Mouse (Mus musculus) olfactory bulb, adult 2 months (tissue): ENCODE data around the gene Kcng3. TPM values are rescaled to one million over a fixed set of nuclear protein-coding genes. Genes with fewer than 3 reads are reported as not detected.

Experiments
- H3K27ac ChIP-seq: fragments of 200-500 bp; 2 replicates; pipeline ENCODE4 v1.5.1; 2012; ENCODE audit warnings: low read depth, low read length; ENCODE audit not compliant: insufficient read depth
- H3K4me1 ChIP-seq: fragments of 200-500 bp; 2 replicates; pipeline ENCODE4 v1.6.1; 2012; ENCODE audit warnings: low read length; ENCODE audit not compliant: control insufficient read depth, insufficient read depth
- H3K4me3 ChIP-seq: fragments of 200-500 bp; 2 replicates; pipeline ENCODE4 v1.5.1; 2012; ENCODE audit warnings: mild to moderate bottlenecking, low read depth, low read length, moderate library complexity; ENCODE audit not compliant: insufficient read depth
- CTCF ChIP-seq: fragments of 200-500 bp; IDR thresholded peaks from 2 replicates; pipeline ENCODE4 v1.5.1; 2012; ENCODE audit warnings: low read depth, mild to moderate bottlenecking, low read length, moderate library complexity; ENCODE audit not compliant: insufficient read depth
- POLR2A ChIP-seq: fragments of 200-500 bp; IDR thresholded peaks from 2 replicates; pipeline ENCODE4 v1.6.1; 2012; ENCODE audit warnings: mild to moderate bottlenecking, low read depth, low read length, moderate library complexity; ENCODE audit not compliant: insufficient read depth
- WGBS: fragments of 180-500 bp; shearing (Covaris S2); methylation state at CpG from one replicate; pipeline ENCODE4 v1.1.7; 2018; 5-methylcytosine and 5-hydroxymethylcytosine counted together
- polyA plus RNA-seq: library from polyadenylated mRNA; stranded (reverse); fragments of >200 nt; gene quantifications from 2 replicates; pipeline ENCODE4 v1.2.4, GENCODE M21; 2012; ENCODE audit warnings: low replicate concordance; ENCODE audit not compliant: missing spikeins, insufficient read depth, insufficient read length

The Kcng3 gene
- polyA plus RNA-seq, 1 experiment = not detected

DNA sequence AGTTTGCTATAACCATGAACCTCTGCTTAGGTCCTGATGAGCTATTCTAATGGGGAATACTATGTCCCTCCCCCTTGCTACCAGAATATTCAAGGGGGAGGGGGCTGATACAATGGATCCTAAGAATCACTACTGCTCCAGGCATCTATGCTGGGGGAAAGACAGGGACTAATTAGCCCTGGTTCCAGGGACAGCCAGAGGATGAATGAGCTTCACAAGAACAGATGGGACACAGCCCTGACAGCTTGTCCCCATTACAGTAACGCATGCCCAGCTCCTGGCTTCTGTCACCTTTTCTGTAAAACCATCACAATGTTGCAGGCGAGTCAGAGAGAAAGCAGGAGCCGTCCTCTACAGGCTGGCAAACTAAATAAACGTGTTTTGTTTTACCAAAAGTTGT lies 66.2 kb downstream of the Kcng3 start:
- TF ChIP-seq CTCF (no peak), POLR2A (no peak)
- no peak overlapping the region for H3K27ac ChIP-seq
- H3K4me3 ChIP-seq = no peak overlapping the region

DNA sequence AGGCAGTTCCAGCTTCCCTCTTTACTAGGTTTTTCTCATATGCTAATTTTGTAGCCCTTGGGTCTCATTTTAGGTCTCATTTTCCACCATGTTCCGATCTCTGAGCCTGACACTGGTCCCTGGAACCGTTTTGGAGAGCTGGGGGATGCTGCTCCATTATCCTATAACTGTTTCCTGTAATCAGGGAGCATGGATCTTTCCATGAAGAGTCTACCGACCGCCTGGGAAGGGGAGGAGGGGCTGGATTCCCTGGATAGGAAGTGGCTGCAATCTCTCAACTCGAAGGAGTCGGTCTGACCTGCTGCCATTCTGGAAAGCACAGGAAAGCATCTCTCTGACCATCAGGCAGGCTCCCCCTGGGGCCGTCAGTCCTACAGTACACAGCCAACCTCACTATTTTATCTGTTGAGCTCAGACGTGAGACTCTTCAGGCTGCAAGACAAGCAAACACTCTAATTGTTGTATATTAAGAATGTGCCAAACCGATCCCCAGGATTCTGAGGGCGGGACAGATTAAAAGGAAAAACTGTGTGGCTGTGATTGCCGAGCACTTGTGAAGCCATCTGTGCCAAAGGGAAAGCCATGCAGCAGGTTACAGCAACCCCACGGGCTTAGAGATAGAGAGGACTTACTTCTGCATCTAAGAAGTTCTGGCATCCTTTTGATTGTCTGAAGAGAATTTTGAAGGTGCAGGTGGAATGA lies 67.4 kb downstream of the Kcng3 start:
- 57% methylated on average over 12 of the region's 12 CpGs for WGBS
- Histone ChIP-seq H3K27ac (no peak overlapping the region), H3K4me1 (peaks cover 4% of the 10 kb centered on the region; the same call in 1 of the 2 replicates), H3K4me3 (no peak overlapping the region)
- TF ChIP-seq CTCF (no peak), POLR2A (no peak)

More for the DNA sequence above, 66.2 kb downstream of the Kcng3 start:
- WGBS = 67% methylated on average over 4 of the region's 4 CpGs
- H3K4me1 ChIP-seq = peaks cover 4% of the 10 kb centered on the region; the same call in 1 of the 2 replicates

DNA sequence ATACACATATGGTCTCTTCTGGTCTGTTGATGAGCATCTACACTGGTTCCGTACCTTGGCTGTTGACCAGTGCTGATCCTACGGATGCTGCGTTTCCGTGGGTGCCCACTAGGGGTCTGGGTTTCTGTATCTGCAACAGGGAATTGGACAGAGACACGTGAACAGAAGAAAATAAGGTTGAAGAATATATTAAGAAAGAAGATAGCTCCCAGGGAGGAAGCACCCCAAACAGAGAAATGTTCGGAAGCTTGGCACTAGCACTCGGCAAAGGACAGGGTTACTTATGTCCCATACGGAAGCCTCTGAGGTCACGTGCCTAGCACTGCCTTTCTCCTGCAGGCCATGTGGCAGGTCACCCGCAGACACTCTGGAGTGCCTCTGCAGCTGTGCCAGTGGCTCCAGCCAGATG lies 68.0 kb downstream of the Kcng3 start:
- no peak overlapping the region for H3K4me3 ChIP-seq
- peaks cover 4% of the 10 kb centered on the region; the same call in 1 of the 2 replicates for H3K4me1 ChIP-seq
- H3K27ac ChIP-seq = no peak overlapping the region
- 52% methylated on average over 10 of the region's 10 CpGs for WGBS
- no peak for TF ChIP-seq CTCF
- TF ChIP-seq POLR2A = no peak

DNA sequence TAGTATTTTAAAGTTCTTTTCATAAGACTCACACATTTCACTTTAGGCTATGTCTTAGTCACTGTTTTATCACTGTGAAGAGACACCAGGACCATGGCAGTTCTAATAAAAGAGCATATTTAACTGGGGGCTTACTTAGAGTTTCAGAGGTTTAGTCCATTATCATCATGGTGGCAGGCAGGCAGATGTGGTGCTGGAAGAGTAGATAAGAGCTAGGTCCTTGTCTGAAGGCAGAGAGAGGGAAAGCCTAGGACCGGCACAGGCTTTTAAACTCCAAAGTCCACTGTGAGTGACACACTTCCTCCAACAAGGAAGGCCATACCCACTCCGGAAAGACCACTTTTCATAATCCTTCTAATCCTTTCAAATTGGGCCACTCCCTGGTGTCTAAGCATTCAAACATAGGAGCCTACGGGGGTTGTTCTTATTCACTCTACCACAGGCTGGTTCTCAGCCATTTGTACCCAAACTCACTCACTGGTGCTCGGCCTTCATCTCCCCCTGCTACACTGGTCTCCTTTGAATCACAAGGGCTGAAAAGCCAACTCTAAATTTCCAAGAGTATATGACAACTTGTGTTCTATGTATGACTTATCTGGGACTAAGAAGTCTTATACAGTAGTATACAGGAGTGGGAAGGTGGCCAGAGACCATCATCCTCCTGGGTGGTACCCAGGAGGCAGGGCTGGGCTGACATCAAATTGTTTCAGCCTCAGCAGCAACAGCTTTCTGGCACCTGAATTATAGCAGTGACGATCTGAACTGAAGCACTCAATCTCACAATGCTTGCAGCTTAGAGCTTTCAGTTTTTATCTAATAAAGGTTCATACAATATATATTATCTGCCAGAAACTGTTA lies 69.3 kb downstream of the Kcng3 start:
- no peak for TF ChIP-seq CTCF
- no peak for TF ChIP-seq POLR2A
- no peak overlapping the region for H3K4me3 ChIP-seq
- 93% methylated on average over 5 of the region's 5 CpGs for WGBS
- no peak overlapping the region for H3K27ac ChIP-seq
- H3K4me1 ChIP-seq = peaks cover 4% of the 10 kb centered on the region; the same call in 1 of the 2 replicates

DNA sequence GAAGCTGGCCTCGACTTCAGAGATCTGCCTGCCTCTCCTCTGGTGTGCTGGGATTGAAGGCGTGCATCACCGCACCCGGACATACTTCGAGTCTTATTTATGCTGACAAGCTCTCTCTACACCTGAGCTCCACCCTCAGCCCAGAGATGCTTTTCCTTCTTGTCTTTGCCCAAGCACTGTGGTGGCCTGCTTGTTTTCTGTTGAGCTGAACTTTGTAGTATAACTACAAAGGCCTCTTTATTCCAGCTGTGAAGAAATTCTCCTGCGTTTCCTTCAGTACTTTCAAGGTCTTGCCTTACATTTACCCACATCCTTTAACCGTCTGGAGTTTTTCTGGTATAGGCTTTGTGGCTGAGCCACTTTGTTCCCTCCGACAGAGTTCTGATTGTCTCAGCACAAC lies 72.6 kb downstream of the Kcng3 start:
- no peak overlapping the region for H3K27ac ChIP-seq
- TF ChIP-seq POLR2A = no peak
- no peak for TF ChIP-seq CTCF
- WGBS = 60% methylated on average over 8 of the region's 8 CpGs
- no peak overlapping the region for H3K4me3 ChIP-seq
- peaks cover 2% of the 10 kb centered on the region; the same call in 1 of the 2 replicates for H3K4me1 ChIP-seq

DNA sequence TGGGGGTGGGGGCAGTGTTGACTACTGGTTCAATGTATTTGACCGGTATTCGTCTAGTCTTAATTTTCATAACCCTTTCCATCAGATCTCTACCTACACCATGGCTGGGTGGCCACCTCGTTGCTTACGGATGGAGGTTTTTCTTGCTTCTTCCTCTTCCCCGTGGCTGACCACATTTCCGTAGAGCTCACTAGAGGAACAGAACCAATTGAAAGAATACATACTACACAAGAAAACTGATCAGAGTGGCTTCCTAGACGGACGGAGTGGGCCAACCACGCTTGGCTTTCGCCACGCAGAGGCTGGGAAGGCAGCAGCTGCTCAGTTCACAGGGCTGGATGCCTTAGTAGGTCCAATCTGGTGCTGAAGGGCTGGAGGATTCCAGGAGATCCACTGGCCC lies 75.9 kb downstream of the Kcng3 start:
- Histone ChIP-seq H3K4me3 (no peak overlapping the region), H3K4me1 (no peaks in the 10 kb centered on the region), H3K27ac (no peak overlapping the region)
- TF ChIP-seq POLR2A (no peak), CTCF (no peak)
- 95% methylated on average over 11 of the region's 11 CpGs for WGBS

DNA sequence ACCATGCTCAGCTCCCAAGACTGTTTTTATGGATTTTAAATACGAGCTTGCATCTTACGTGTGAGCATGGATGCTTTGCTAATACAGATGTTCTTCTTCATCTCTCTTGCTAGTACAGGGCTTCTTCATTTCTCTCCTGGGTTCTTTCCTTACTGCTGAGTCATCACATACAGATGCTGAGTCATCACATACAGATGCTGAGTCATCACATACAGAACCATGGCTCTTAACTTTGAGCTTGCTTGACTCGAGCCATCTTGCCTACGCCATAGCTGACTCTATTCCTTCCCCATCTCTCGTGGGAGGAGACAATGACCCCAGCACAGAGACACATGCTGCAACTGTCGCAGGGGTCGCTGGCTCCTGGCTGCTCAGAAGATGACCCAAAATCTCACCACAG lies 76.7 kb downstream of the Kcng3 start:
- TF ChIP-seq CTCF (no peak), POLR2A (no peak)
- 87% methylated on average over 7 of the region's 7 CpGs for WGBS

DNA sequence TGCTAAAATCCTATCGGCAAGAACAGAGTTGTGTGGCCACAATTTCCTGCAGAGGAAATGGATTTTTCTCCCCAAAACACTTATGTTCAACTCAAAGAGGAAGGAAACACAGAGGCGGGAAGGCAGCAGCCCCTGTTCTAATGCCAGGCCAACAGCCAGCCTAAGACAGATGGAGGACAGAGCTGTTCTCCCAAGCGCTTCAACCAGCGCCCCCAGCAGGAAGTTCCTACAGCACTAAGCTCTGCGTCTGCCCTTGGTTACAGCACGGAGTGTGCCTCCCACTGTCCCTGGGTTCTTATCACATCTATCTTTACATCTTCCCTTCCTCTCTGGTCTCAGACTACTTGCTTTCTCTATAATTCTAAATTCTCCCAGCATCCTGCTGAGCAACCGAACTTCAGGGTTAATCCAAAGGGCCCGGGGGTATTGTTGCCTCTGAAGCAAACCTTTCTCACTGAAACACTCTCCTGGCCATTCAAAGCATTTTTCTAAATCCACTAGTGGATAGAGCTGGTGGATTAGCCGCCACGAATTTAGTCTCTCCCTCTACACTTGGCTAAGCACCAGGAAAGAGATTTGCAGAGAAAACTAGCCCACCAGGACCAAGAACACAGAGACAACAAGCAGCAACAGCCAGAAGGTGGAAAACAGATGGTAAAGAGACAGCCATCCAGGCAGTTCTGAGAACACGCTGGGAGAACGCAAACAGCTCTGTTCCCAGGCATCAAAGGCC lies 83.0 kb downstream of the Kcng3 start:
- 54% methylated on average over 12 of the region's 12 CpGs for WGBS
- H3K4me1 ChIP-seq = peaks cover 5% of the 10 kb centered on the region
- H3K27ac ChIP-seq = no peak overlapping the region
- TF ChIP-seq CTCF (no peak), POLR2A (no peak)
- no peak overlapping the region for H3K4me3 ChIP-seq

More for the DNA sequence above, 76.7 kb downstream of the Kcng3 start:
- H3K27ac ChIP-seq = no peak overlapping the region
- H3K4me3 ChIP-seq = no peak overlapping the region
- H3K4me1 ChIP-seq = no peaks in the 10 kb centered on the region

DNA sequence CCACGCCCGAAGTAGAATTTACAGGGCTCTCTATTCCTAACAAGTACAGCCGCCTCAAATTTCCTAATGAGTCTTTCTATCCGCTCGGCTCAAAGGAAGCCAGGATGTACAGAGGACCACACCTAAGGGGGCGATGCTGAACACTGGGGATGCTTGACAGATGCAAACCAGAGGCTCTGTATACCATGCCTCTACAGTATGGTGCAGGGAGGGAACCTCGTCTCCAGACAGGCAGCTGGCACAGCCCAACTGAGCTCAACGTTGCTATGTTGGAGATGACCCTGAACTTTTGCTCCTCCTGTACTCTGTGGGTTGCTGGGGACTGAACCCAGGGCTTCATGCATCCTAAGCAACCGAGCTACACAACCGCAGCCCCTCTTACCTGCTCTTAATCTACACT lies 84.5 kb downstream of the Kcng3 start:
- peaks cover 5% of the 10 kb centered on the region for H3K4me1 ChIP-seq
- no peak overlapping the region for H3K27ac ChIP-seq
- WGBS = 88% methylated on average over 10 of the region's 10 CpGs
- no peak overlapping the region for H3K4me3 ChIP-seq
- TF ChIP-seq CTCF (no peak), POLR2A (no peak)
